Mouse (Mus musculus) left cerebral cortex, postnatal 36 days (tissue): ENCODE results near the gene Gde1. TPM values are rescaled to one million over a fixed set of nuclear protein-coding genes. Genes with fewer than 3 reads are reported as not detected.

Experiments used
- total RNA-seq, 2 experiments: library from RNA; stranded (reverse); gene quantifications; 2 replicates each; pipeline ENCODE4 v1.2.3; 2021

The Gde1 gene
- total RNA-seq, 2 experiments from 2014 or later = 258 to 307 TPM

Other genes with a start within 250 kb of the Gde1 start
- 1 to 10 TPM; 2.7 to 3.4 TPM for gene Itpripl2, start 213.8 kb downstream of the Gde1 start, total RNA-seq
- 10 to 100 TPM; 30.8 to 37.6 TPM for gene Coq7, start 172.4 kb downstream of the Gde1 start, total RNA-seq
- gene Tmc7, start 121.0 kb downstream of the Gde1 start, total RNA-seq = 10 to 100 TPM; 15.2 to 19.5 TPM
- gene Tmc5, start 108.5 kb downstream of the Gde1 start, total RNA-seq = under 1 TPM; 0.15 to 0.50 TPM
- gene Ccp110, start 6.8 kb upstream of the Gde1 start, total RNA-seq = 10 to 100 TPM; 50.0 to 52.4 TPM
- gene Vps35l, start 34.4 kb upstream of the Gde1 start, total RNA-seq = 10 to 100 TPM; 55.8 to 60.3 TPM
- gene Iqck, start 150.0 kb upstream of the Gde1 start, total RNA-seq = 1 to 10 TPM; 3.4 to 3.9 TPM
- 10 to 100 TPM; 24.9 to 28.6 TPM for gene Knop1, start 150.5 kb upstream of the Gde1 start, total RNA-seq